ENCODE assay signal across 14 mouse cellular contexts in the genomic region with DNA sequence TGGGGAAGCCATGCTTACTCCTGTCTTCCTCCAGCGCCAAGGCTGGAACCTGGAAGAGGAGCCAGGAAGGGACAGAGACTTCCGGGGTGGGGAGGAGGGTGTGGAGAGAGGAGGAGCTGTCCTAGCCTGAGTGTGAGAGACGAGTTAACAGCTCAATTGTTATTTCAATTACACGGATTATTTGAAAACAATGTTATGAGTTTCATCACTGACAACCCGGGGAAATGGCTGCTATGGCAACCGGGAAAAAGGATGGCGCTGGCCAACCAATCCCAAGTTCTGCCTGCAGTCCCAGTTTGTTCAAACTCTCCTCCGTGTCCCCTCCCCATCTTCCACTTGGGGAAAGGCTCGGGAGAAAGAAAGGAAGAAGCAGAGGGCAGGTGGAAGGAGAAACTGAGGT. TPM values are rescaled to one million over a fixed set of nuclear protein-coding genes. Genes with fewer than 3 reads are reported as not detected.
DNase-seq lines count a peak whose midpoint lies in the region; ATAC-seq lines count a peak whose summit lies in the region.
"Had no signal": no experiment of that assay in that cellular context is flagged by ENCODE, and none has a peak within 500 bp of the region (broad histone marks: within the 10 kb centered on the region; RNA-seq: fewer than 3 reads in every experiment).

No protein-coding gene starts in this region.

- peaks cover 76% of the 10 kb centered on the region for H3K4me1 ChIP-seq in midbrain, embryonic 10.5 days
- peaks cover 18% of the 10 kb centered on the region for H3K4me1 ChIP-seq in neural tube, embryonic 15.5 days
- H3K4me1 ChIP-seq: lung, embryonic 15.5 days had no signal

- no peaks in the 10 kb centered on the region for H3K9me3 ChIP-seq in midbrain, embryonic 10.5 days (replicated peaks)
- H3K9me3 ChIP-seq in neural tube, embryonic 15.5 days (replicated peaks), result no peaks in the 10 kb centered on the region
- H3K9me3 ChIP-seq: limb, embryonic 13.5 days; lung, embryonic 15.5 days had no signal

- peak overlapping the region; percentile 39 for H3K27ac ChIP-seq in midbrain, embryonic 10.5 days (replicated peaks)
- no peak overlapping the region for H3K27ac ChIP-seq in neural tube, embryonic 15.5 days (replicated peaks)
- H3K27ac ChIP-seq: limb, embryonic 13.5 days; lung, embryonic 15.5 days had no signal

- WGBS in midbrain, embryonic 10.5 days, result 16% methylated on average over 9 of the region's 9 CpGs
- WGBS in neural tube, embryonic 15.5 days, result 3% methylated on average over 9 of the region's 9 CpGs

- peak; percentile 34 for DNase-seq in right cerebral cortex, postnatal 4 days
- no peak for DNase-seq in right cerebral cortex, postnatal 25 days
- peak; percentile 54 for DNase-seq in embryo, embryonic 11 days
- DNase-seq in midbrain, embryonic 10.5 days (ENCODE audit: low spot score), result peak; percentile 51
- no peak for DNase-seq in heart, adult 8-10 months (ENCODE audit: low spot score)
- no peak for DNase-seq in heart, adult 18-20 months
- DNase-seq: cerebellum, postnatal 36 days; gastrocnemius, postnatal 10 days; kidney, adult 18-20 months; spleen, adult 18-20 months had no signal

- H3K9ac ChIP-seq in neural tube, embryonic 15.5 days (replicated peaks), result no peak overlapping the region
- H3K9ac ChIP-seq: limb, embryonic 13.5 days; lung, embryonic 15.5 days had no signal

- peak; percentile 16; the same call in 1 of the 2 replicates for ATAC-seq in neural tube, embryonic 15.5 days (ENCODE audit: low FRiP score)
- no peak for ATAC-seq in activated CD4-positive, CD25-positive, alpha-beta regulatory T cell, adult 4 months

- H3K4me3 ChIP-seq in midbrain, embryonic 10.5 days, result peak overlapping the region; percentile 31; the same call in 1 of the 2 replicates
- H3K4me3 ChIP-seq in neural tube, embryonic 15.5 days (replicated peaks), result no peak overlapping the region
- H3K4me3 ChIP-seq: limb, embryonic 13.5 days; lung, embryonic 15.5 days had no signal

- no peaks in the 10 kb centered on the region for H3K36me3 ChIP-seq in midbrain, embryonic 10.5 days
- H3K36me3 ChIP-seq in neural tube, embryonic 15.5 days, result no peaks in the 10 kb centered on the region
- H3K36me3 ChIP-seq: limb, embryonic 13.5 days; lung, embryonic 15.5 days had no signal

- 0 out of 2 replicates have a peak overlapping the region, but pooled peaks have one; percentile 5 for H3K4me2 ChIP-seq in neural tube, embryonic 15.5 days
- H3K4me2 ChIP-seq: limb, embryonic 13.5 days; lung, embryonic 15.5 days had no signal

- H3K27me3 ChIP-seq in midbrain, embryonic 10.5 days (ENCODE audit: low read depth, poor library complexity, severe bottlenecking), result peaks cover 98% of the 10 kb centered on the region
- peaks cover 63% of the 10 kb centered on the region for H3K27me3 ChIP-seq in neural tube, embryonic 15.5 days (replicated peaks)

RNA-seq across cellular contexts. Expression of a gene that starts 12.7 kb away (rescaled TPM):
- 3.9 and 7.1 TPM in 2 replicates for polyA plus RNA-seq in midbrain, embryonic 10.5 days (2016; fragmentation: Nextera tagmentation; extraction: Ambion mirVana)
- polyA plus RNA-seq in neural tube, embryonic 15.5 days (2015; fragmentation: Nextera tagmentation; extraction: Ambion mirVana), result 11.9 and 15.2 TPM in 2 replicates
- total RNA-seq in heart, adult 8-10 months (2022), result 1 to 10 TPM in 2 of 4 experiments, under 1 TPM in 2; 0.75 to 2.2 (median 0.99) TPM
- 1 to 10 TPM in 1 of 2 experiments, under 1 TPM in 1; 0.52 to 1.0 TPM for total RNA-seq in heart, adult 18-20 months (2021)
- polyA plus RNA-seq in activated CD4-positive, CD25-positive, alpha-beta regulatory T cell, adult 4 months (2017; shearing (Covaris generic)), result not detected

Comparison
In these comparisons a context has a peak if more than half of its experiments do, and no peak if none do; other contexts are left out.
1. DNase-seq: peak in right cerebral cortex, postnatal 4 days (single experiment), embryo, embryonic 11 days (single experiment) and midbrain, embryonic 10.5 days (single experiment); none in right cerebral cortex, postnatal 25 days (single experiment), heart, adult 8-10 months (single experiment) and heart, adult 18-20 months (0 of 2).